Mouse (Mus musculus) heart, adult 2 months (tissue): ENCODE measurements at regions not wholly inside any gene's neighbourhood (a gene's known extent, or its start where the extent isn't known, plus 50 kb on each side); places are given as distances from the start of the nearest gene placed in this dataset.

ENCODE experiments used
- DNase-seq, 2 experiments: peaks; one replicate each; pipeline ENCODE4 v3.0.0; 2021
- H3K27ac ChIP-seq: fragments of 200-600 bp; 2 replicates; pipeline ENCODE4 v1.8.1; 2022
- H3K27me3 ChIP-seq: fragments of 200-500 bp; 2 replicates; pipeline ENCODE4 v1.6.1; 2012; ENCODE audit warnings: mild to moderate bottlenecking, low read length, inconsistent platforms, mixed read lengths; ENCODE audit not compliant: control insufficient read depth, insufficient read depth
- H3K36me3 ChIP-seq: fragments of 200-500 bp; 2 replicates; pipeline ENCODE4 v1.6.1; 2012; ENCODE audit warnings: low read length, inconsistent platforms; ENCODE audit not compliant: control insufficient read depth, insufficient read depth
- H3K4me1 ChIP-seq: fragments of 200-500 bp; 2 replicates; pipeline ENCODE4 v1.6.1; 2011; ENCODE audit warnings: low read length; ENCODE audit not compliant: control insufficient read depth, insufficient read depth
- H3K4me3 ChIP-seq: fragments of 200-600 bp; 2 replicates; pipeline ENCODE4 v1.8.1; 2022
- H3K79me2 ChIP-seq: fragments of 200-500 bp; replicated peaks from 2 replicates; pipeline ENCODE4 v1.6.1; 2012; ENCODE audit warnings: mild to moderate bottlenecking, inconsistent platforms, low read length, moderate library complexity, mixed read lengths; ENCODE audit not compliant: control insufficient read depth, insufficient read depth
- H3K9ac ChIP-seq: fragments of 200-500 bp; 2 replicates; pipeline ENCODE4 v1.6.1; 2012; ENCODE audit warnings: low read depth, mild to moderate bottlenecking, control low read depth, inconsistent platforms, low read length, mixed read lengths
- CTCF ChIP-seq: fragments of 200-600 bp; IDR thresholded peaks from 2 replicates; pipeline ENCODE4 v1.8.1; 2022; ENCODE audit warnings: antibody characterized with exemption, mild to moderate bottlenecking, moderate library complexity
- EP300 ChIP-seq: fragments of 200-500 bp; IDR thresholded peaks from 2 replicates; pipeline ENCODE4 v1.6.1; 2011; ENCODE audit warnings: low read depth, low read length, control low read depth; ENCODE audit not compliant: insufficient read depth
- POLR2A ChIP-seq: fragments of 200-500 bp; IDR thresholded peaks from 2 replicates; pipeline ENCODE4 v1.6.1; 2011; ENCODE audit warnings: mild to moderate bottlenecking, low read depth, low read length, control low read depth; ENCODE audit not compliant: insufficient read depth
- WGBS: fragments of 180-500 bp; shearing (Covaris S2); methylation state at CpG from one replicate; pipeline ENCODE4 v1.1.7; 2018; 5-methylcytosine and 5-hydroxymethylcytosine counted together
- intact Hi-C: fragments of 180-260 bp; cut with DNase I; formaldehyde crosslinking; loops from one replicate; pipeline ENCODE4 v1.15.1; 2025

DNA sequence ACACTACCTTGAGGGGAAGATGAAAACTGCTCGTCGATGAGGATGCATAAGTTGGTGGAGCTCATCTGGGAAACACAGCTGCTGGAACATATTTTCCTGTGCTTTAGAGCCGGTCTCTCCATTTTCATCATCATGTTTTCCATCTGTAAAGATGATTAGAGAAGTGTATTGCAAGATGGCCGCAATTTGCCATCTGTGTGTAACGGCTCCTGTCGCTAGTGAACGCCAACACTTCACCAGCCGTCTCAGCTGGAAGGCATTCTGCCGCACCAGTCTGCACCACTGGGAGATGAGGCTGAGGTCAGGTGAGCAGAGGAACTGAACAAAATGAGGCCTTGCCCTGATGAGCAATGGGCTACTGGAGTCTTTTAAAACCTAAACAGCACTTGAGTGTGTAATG, 57.4 kb downstream of the Gm21962 start:
- H3K36me3 ChIP-seq, result no peaks in the 10 kb centered on the region
- intact Hi-C loops, result no loop called here

DNA sequence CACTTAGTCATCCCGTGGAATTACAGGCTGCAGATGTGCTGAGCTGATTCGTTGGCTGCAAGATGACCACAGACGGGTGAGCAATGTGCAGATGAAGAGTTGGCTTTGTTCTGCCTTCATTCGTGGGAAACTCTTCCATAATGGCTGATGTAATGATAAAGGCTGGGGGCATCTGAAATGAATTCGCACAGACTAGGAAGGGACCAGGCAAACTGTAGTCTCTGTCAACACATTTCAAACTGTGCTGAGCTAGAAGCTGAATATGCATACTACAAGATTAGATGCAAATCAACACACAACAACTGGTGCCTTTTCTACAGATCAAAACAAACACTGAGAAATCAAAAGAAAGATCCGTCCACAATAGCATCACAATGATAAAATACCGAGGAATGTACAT, 58.1 kb downstream of the Gm21962 start:
- WGBS, result 74% methylated on average over 7 of the region's 7 CpGs
- intact Hi-C loops, result no loop called here

More for the DNA sequence above, 57.4 kb downstream of the Gm21962 start:
- Histone ChIP-seq H3K27me3 (no peaks in the 10 kb centered on the region), H3K27ac (no peak overlapping the region), H3K9ac (no peak overlapping the region), H3K4me3 (no peak overlapping the region), H3K79me2 (no peaks in the 10 kb centered on the region), H3K4me1 (no peaks in the 10 kb centered on the region)
- TF ChIP-seq EP300, result no peak
- no peak for TF ChIP-seq CTCF
- no peak for TF ChIP-seq POLR2A
- 88% methylated on average over 9 of the region's 9 CpGs for WGBS
- no peak for DNase-seq

DNA sequence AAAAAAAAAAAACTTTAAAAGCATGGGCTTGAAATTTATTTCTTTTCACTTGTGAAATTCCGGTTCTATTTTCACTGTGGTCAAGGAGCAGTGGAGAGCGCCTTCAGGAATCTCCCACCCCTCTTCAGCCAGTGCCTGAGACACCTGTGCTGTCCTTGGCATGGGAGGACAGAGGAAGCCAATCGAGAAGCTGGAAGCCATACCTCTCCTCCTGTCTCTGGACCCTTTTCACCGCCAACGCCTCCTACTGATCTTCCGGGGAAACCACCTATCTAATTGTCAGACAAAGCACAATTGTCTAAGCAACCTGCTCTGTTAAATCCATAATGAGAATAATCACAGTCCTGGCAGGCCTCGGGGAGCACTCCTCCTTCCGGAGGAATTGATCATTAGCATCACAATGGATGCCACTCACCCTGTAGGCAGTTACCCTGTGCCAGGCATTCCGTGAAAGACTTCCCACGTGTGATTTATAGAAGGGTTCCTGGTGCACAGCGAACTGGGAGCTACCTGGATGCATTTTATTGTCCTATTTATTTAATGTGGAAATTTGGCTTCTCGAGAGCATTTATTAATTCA, 66.0 kb downstream of the Gm21962 start:
- Histone ChIP-seq H3K4me1 (no peaks in the 10 kb centered on the region), H3K4me3 (no peak overlapping the region), H3K9ac (no peak overlapping the region), H3K36me3 (no peaks in the 10 kb centered on the region), H3K79me2 (no peaks in the 10 kb centered on the region), H3K27me3 (no peaks in the 10 kb centered on the region), H3K27ac (no peak overlapping the region)
- intact Hi-C loops, result no loop called here
- TF ChIP-seq CTCF, result no peak
- 68% methylated on average over 12 of the region's 12 CpGs for WGBS
- no peak for DNase-seq

More for the DNA sequence above, 58.1 kb downstream of the Gm21962 start:
- Histone ChIP-seq H3K79me2 (no peaks in the 10 kb centered on the region), H3K9ac (no peak overlapping the region), H3K36me3 (no peaks in the 10 kb centered on the region), H3K27ac (no peak overlapping the region), H3K27me3 (no peaks in the 10 kb centered on the region), H3K4me1 (no peaks in the 10 kb centered on the region), H3K4me3 (no peak overlapping the region)
- DNase-seq, result no peak
- no peak for TF ChIP-seq CTCF
- TF ChIP-seq POLR2A, result no peak
- TF ChIP-seq EP300, result no peak

DNA sequence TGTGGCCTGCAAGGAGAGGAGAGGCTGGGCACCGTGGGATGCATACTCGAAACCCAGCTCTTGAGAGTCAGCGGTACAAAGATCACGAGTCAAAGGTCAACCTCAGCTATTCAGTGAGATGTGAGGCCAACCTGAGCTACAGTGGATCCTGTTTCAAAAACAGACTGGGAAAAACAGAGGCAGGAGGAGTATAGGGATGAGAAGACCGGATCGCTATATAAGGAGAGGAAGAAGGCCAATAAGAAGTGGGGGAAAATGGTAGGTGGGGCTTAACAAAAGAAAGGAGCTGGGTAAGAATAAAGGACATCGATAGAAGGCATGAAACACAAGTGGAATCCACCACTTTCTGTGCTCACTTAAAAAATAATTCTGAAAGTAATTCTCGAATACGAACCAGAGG, 70.2 kb downstream of the Gm21962 start:
- Histone ChIP-seq H3K27me3 (no peaks in the 10 kb centered on the region), H3K4me1 (no peaks in the 10 kb centered on the region), H3K4me3 (no peak overlapping the region), H3K36me3 (no peaks in the 10 kb centered on the region), H3K27ac (no peak overlapping the region), H3K9ac (no peak overlapping the region), H3K79me2 (no peaks in the 10 kb centered on the region)
- TF ChIP-seq POLR2A (no peak), EP300 (no peak), CTCF (no peak)
- intact Hi-C loops, result no loop called here
- 87% methylated on average over 9 of the region's 9 CpGs for WGBS
- DNase-seq, result no peak

DNA sequence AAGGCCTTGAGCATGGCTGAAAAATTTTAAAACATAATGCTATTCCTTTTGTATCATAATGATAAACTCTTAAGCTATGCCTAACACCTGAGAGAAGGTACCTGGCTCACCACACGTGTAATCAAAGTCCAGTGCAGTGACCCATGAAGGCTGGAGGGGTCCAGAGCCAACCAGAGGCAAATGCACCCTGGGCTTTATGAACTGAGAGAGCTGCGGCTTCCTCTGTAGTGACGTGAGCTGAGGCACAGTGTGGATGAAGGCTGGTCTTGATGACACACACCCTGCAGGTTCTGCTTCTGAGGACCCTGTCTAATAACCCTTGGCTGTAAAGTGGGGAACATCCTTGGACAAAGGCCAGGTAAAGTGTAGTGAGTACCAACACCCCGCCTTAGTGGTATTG, 70.8 kb downstream of the Gm21962 start:
- no peaks in the 10 kb centered on the region for H3K4me1 ChIP-seq
- H3K79me2 ChIP-seq, result no peaks in the 10 kb centered on the region
- H3K9ac ChIP-seq, result no peak overlapping the region
- WGBS, result 79% methylated on average over 4 of the region's 4 CpGs
- H3K27me3 ChIP-seq, result no peaks in the 10 kb centered on the region
- no peak for DNase-seq
- H3K4me3 ChIP-seq, result no peak overlapping the region
- intact Hi-C loops, result no loop called here
- H3K27ac ChIP-seq, result no peak overlapping the region
- TF ChIP-seq EP300 (no peak), CTCF (no peak), POLR2A (no peak)
- no peaks in the 10 kb centered on the region for H3K36me3 ChIP-seq

DNA sequence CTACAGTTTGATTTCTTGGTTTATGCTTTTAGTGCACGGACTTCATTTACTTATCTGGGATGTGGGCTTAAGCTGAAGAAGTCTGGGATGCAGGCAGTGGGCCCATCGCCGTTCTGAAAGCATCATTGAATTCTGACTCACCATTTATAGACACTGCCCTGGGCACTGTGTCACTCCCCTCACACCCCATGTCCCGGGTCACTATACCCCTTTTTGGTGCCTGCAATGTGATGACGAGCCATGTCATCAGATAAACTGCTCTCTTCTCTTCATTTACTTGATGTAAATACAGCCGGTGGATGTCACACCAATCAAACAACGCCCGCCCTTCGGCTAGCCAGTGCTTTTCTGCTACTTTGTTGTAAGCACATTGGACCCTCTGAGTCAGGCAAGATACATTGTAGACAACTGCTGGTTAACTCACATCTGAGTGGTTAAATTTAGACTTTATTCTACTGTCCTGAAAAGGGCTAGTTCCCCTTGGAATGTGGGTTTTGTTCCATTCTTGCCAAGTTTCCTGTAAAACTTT, 80.5 kb downstream of the Gm21962 start:
- H3K27ac ChIP-seq, result no peak overlapping the region
- H3K9ac ChIP-seq, result no peak overlapping the region
- WGBS, result 77% methylated on average over 9 of the region's 9 CpGs
- no peaks in the 10 kb centered on the region for H3K36me3 ChIP-seq
- no peaks in the 10 kb centered on the region for H3K79me2 ChIP-seq
- H3K4me3 ChIP-seq, result no peak overlapping the region
- H3K4me1 ChIP-seq, result peaks cover 5% of the 10 kb centered on the region
- TF ChIP-seq POLR2A (no peak), CTCF (no peak), EP300 (no peak)
- no peaks in the 10 kb centered on the region for H3K27me3 ChIP-seq
- DNase-seq, result no peak
- intact Hi-C loops, result loop anchor here (5.0 kb wide), 3 partner anchors 334 to 1864 kb away; no protein-coding TSS in a partner anchor
